Mouse (Mus musculus) lung, embryonic 14.5 days (tissue): ENCODE data around the gene Cacna1c. TPM values are rescaled to one million over a fixed set of nuclear protein-coding genes. Genes with fewer than 3 reads are reported as not detected.
A peak's percentile ranks its signal among the peaks of the same experiment; 100 is the strongest.

Experiments
- ATAC-seq: fragments of 200-750 bp; cut with Nextera tagmentation; 2 replicates; pipeline ENCODE4 v1.8.0; 2017; ENCODE audit warnings: mild to moderate bottlenecking, moderate TSS enrichment, moderate library complexity; ENCODE audit not compliant: insufficient read depth
- DNase-seq: peaks from one replicate; pipeline ENCODE4 v3.0.0-alpha.2; 2015
- H3K27ac ChIP-seq: fragments of 300-500 bp; sonication (generic); 2 replicates; pipeline ENCODE4 v1.5.1; 2014; ENCODE audit warnings: low read depth, mild to moderate bottlenecking, moderate library complexity
- H3K27me3 ChIP-seq: fragments of 300-500 bp; sonication (generic); 2 replicates; pipeline ENCODE4 v1.6.1; 2014; ENCODE audit warnings: low read length, control low read depth; ENCODE audit not compliant: insufficient read depth
- H3K36me3 ChIP-seq: fragments of 300-500 bp; sonication (generic); 2 replicates; pipeline ENCODE4 v1.6.1; 2014; ENCODE audit warnings: control low read depth; ENCODE audit not compliant: insufficient read depth
- H3K4me1 ChIP-seq: fragments of 300-500 bp; sonication (generic); 2 replicates; pipeline ENCODE4 v1.6.1; 2014; ENCODE audit warnings: antibody characterized with exemption, control low read depth; ENCODE audit not compliant: insufficient read depth
- H3K4me2 ChIP-seq: fragments of 300-500 bp; sonication (generic); 2 replicates; pipeline ENCODE4 v1.6.1; 2014; ENCODE audit warnings: mild to moderate bottlenecking
- H3K4me3 ChIP-seq: fragments of 300-500 bp; sonication (generic); 2 replicates; pipeline ENCODE4 v1.5.1; 2014; ENCODE audit warnings: low read depth, low read length
- H3K9ac ChIP-seq: fragments of 300-500 bp; sonication (generic); 2 replicates; pipeline ENCODE4 v1.6.1; 2014
- H3K9me3 ChIP-seq: fragments of 300-500 bp; sonication (generic); 2 replicates; pipeline ENCODE4 v1.6.1; 2016; ENCODE audit warnings: low read depth, low read length, control low read depth
- CTCF ChIP-seq: IDR thresholded peaks from 2 replicates; pipeline ENCODE4 v1.5.1; 2016; ENCODE audit warnings: antibody characterized with exemption, low read depth
- WGBS: fragments of 180-500 bp; shearing (Covaris S2); extraction: QIAGEN DNeasy Blood & Tissue Kit; methylation state at CpG from one replicate; pipeline ENCODE4 v1.1.7; 2014; 5-methylcytosine and 5-hydroxymethylcytosine counted together
- polyA plus RNA-seq: library from polyadenylated mRNA; unstranded; fragments of >200 nt; fragmentation: Nextera tagmentation; extraction: Ambion mirVana; gene quantifications from 2 replicates; pipeline ENCODE4 v1.2.1, GENCODE M21; 2014

Gene Cacna1c
- polyA plus RNA-seq, 1 experiment from 2014 or later, result 10.6 TPM

GRCm38 (mm10) chr6:119044148-119044547 is 152.1 kb downstream of the Cacna1c start:
- no peak overlapping the region for H3K4me3 ChIP-seq
- no peak for TF ChIP-seq CTCF
- no peak overlapping the region for H3K4me2 ChIP-seq
- peak overlapping the region; percentile 60 for H3K27ac ChIP-seq
- H3K36me3 ChIP-seq, result no peaks in the 10 kb centered on the region
- no peaks in the 10 kb centered on the region for H3K27me3 ChIP-seq
- H3K4me1 ChIP-seq, result peaks cover 39% of the 10 kb centered on the region
- no peaks in the 10 kb centered on the region for H3K9me3 ChIP-seq
- peak; percentile 82 for ATAC-seq
- H3K9ac ChIP-seq, result no peak overlapping the region
- DNase-seq, result peak; percentile 49
- WGBS, result 58% methylated on average over 7 of the region's 7 CpGs

GRCm38 (mm10) chr6:119042803-119043202 is 153.4 kb downstream of the Cacna1c start:
- 58% methylated on average over 3 of the region's 3 CpGs for WGBS
- no peaks in the 10 kb centered on the region for H3K36me3 ChIP-seq
- H3K27me3 ChIP-seq, result no peaks in the 10 kb centered on the region
- TF ChIP-seq CTCF, result no peak
- H3K4me2 ChIP-seq, result no peak overlapping the region
- no peak for DNase-seq
- H3K27ac ChIP-seq, result no peak overlapping the region
- no peak for ATAC-seq
- H3K9ac ChIP-seq, result no peak overlapping the region
- H3K4me3 ChIP-seq, result no peak overlapping the region
- H3K9me3 ChIP-seq, result no peaks in the 10 kb centered on the region
- peaks cover 51% of the 10 kb centered on the region for H3K4me1 ChIP-seq

- no peaks in the 10 kb centered on the region for H3K27me3 ChIP-seq
- H3K27ac ChIP-seq, result no peak overlapping the region
- peaks cover 63% of the 10 kb centered on the region for H3K4me1 ChIP-seq
- H3K9me3 ChIP-seq, result no peaks in the 10 kb centered on the region
- H3K36me3 ChIP-seq, result no peaks in the 10 kb centered on the region
- H3K4me3 ChIP-seq, result no peak overlapping the region
- no peak for DNase-seq
- 54% methylated on average over 7 of the region's 7 CpGs for WGBS
- H3K9ac ChIP-seq, result no peak overlapping the region
- TF ChIP-seq CTCF, result no peak
- no peak for ATAC-seq
- no peak overlapping the region for H3K4me2 ChIP-seq
Measured at GRCm38 (mm10) chr6:119040961-119041360, 155.3 kb downstream of the Cacna1c start.

- no peak overlapping the region for H3K4me3 ChIP-seq
- no peak overlapping the region for H3K9ac ChIP-seq
- ATAC-seq, result no peak
- WGBS, result 78% methylated on average over 7 of the region's 7 CpGs
- H3K27ac ChIP-seq, result no peak overlapping the region
- H3K9me3 ChIP-seq, result no peaks in the 10 kb centered on the region
- H3K4me2 ChIP-seq, result no peak overlapping the region
- no peak for DNase-seq
- H3K27me3 ChIP-seq, result no peaks in the 10 kb centered on the region
- no peaks in the 10 kb centered on the region for H3K36me3 ChIP-seq
- H3K4me1 ChIP-seq, result peaks cover 52% of the 10 kb centered on the region
- no peak for TF ChIP-seq CTCF
Measured at GRCm38 (mm10) chr6:119039815-119040214, 156.4 kb downstream of the Cacna1c start.

GRCm38 (mm10) chr6:119039293-119039692 is 156.9 kb downstream of the Cacna1c start:
- DNase-seq, result peak; percentile 39
- Histone ChIP-seq H3K9ac (no peak overlapping the region), H3K27me3 (no peaks in the 10 kb centered on the region), H3K4me1 (peaks cover 52% of the 10 kb centered on the region), H3K4me3 (no peak overlapping the region), H3K27ac (no peak overlapping the region), H3K9me3 (no peaks in the 10 kb centered on the region), H3K4me2 (no peak overlapping the region), H3K36me3 (no peaks in the 10 kb centered on the region)
- no peak for ATAC-seq
- WGBS, result 64% methylated on average over 5 of the region's 5 CpGs
- no peak for TF ChIP-seq CTCF

GRCm38 (mm10) chr6:119037815-119038214 is 158.4 kb downstream of the Cacna1c start:
- peak overlapping the region; percentile 7; the same call in 1 of the 2 replicates for H3K4me2 ChIP-seq
- peak; percentile 57 for ATAC-seq
- no peaks in the 10 kb centered on the region for H3K27me3 ChIP-seq
- no peak for TF ChIP-seq CTCF
- H3K4me1 ChIP-seq, result peaks cover 43% of the 10 kb centered on the region
- no peak overlapping the region for H3K9ac ChIP-seq
- H3K27ac ChIP-seq, result peak overlapping the region; percentile 86
- WGBS, result 41% methylated on average over 6 of the region's 6 CpGs
- no peak overlapping the region for H3K4me3 ChIP-seq
- peak; percentile 93 for DNase-seq
- no peaks in the 10 kb centered on the region for H3K9me3 ChIP-seq
- no peaks in the 10 kb centered on the region for H3K36me3 ChIP-seq

GRCm38 (mm10) chr6:119037047-119037446 is 159.2 kb downstream of the Cacna1c start:
- H3K36me3 ChIP-seq, result no peaks in the 10 kb centered on the region
- H3K27me3 ChIP-seq, result no peaks in the 10 kb centered on the region
- WGBS, result 50% methylated on average over 2 of the region's 2 CpGs
- DNase-seq, result peak; percentile 76
- peaks cover 37% of the 10 kb centered on the region for H3K4me1 ChIP-seq
- no peak overlapping the region for H3K9ac ChIP-seq
- TF ChIP-seq CTCF, result no peak
- peak overlapping the region; percentile 86 for H3K27ac ChIP-seq
- peak; percentile 60 for ATAC-seq
- H3K4me2 ChIP-seq, result 0 out of 2 replicates have a peak overlapping the region, but pooled peaks have one; percentile 7
- no peak overlapping the region for H3K4me3 ChIP-seq
- H3K9me3 ChIP-seq, result no peaks in the 10 kb centered on the region

GRCm38 (mm10) chr6:119035361-119035760 is 160.9 kb downstream of the Cacna1c start:
- Histone ChIP-seq H3K27me3 (no peaks in the 10 kb centered on the region), H3K27ac (peak overlapping the region; percentile 12; the same call in 1 of the 2 replicates), H3K4me1 (peaks cover 28% of the 10 kb centered on the region), H3K4me3 (no peak overlapping the region), H3K36me3 (no peaks in the 10 kb centered on the region), H3K4me2 (no peak overlapping the region), H3K9ac (no peak overlapping the region), H3K9me3 (no peaks in the 10 kb centered on the region)
- DNase-seq (no peak), ATAC-seq (no peak)
- no peak for TF ChIP-seq CTCF
- 67% methylated on average over 6 of the region's 6 CpGs for WGBS
